Mouse (Mus musculus) fat pad, adult 2 months (tissue): ENCODE results near the gene Cryz.

Source experiments
- DNase-seq: peaks from one replicate; pipeline ENCODE4 v3.0.0-alpha.2; 2011; ENCODE audit warnings: low read depth, low spot score; ENCODE audit errors: extremely low read depth

Gene Cryz

GRCm38 (mm10) chr3:154668485-154668884, 72.0 kb downstream of the Cryz start:
- DNase-seq = no peak

DNA sequence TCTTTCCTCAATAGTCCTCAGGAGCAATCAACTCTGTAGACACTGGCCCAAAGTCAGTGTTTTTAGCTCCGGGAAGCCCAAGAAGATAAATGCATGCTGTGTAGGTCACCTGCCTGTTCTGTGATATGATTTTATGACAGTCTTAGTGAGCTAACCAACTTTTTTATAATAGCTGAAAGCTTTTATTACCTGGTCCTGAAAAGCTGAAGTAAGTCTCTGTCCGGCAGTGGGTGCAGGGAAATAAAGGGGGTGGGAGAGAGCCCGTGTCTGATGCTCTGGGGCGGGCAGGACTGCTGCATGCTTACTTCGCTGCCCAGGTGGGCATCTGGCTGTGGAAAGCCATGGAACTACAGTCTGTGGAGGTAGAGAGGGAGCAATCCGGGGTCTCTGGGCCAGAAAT, 74.1 kb downstream of the Cryz start:
- no peak for DNase-seq

- DNase-seq = no peak
Observed at GRCm38 (mm10) chr3:154671013-154671412, 74.5 kb downstream of the Cryz start.
